Mouse (Mus musculus) cortical plate, adult 2 months (tissue): ENCODE measurements around the gene Gm17657. TPM values are rescaled to one million over a fixed set of nuclear protein-coding genes. Genes with fewer than 3 reads are reported as not detected.

Source experiments
- H3K27ac ChIP-seq: fragments of 200-500 bp; 2 replicates; pipeline ENCODE4 v1.5.1; 2012; ENCODE audit warnings: low read length, control low read depth, inconsistent platforms; ENCODE audit not compliant: insufficient read depth
- H3K4me1 ChIP-seq: fragments of 200-500 bp; 2 replicates; pipeline ENCODE4 v1.6.1; 2011; ENCODE audit warnings: low read length; ENCODE audit not compliant: control insufficient read depth, insufficient read depth
- H3K4me3 ChIP-seq: fragments of 200-500 bp; 2 replicates; pipeline ENCODE4 v1.5.1; 2011; ENCODE audit warnings: mild to moderate bottlenecking, low read length, control low read depth; ENCODE audit not compliant: insufficient read depth
- CTCF ChIP-seq: fragments of 200-500 bp; IDR thresholded peaks from 2 replicates; pipeline ENCODE4 v1.5.1; 2011; ENCODE audit warnings: mild to moderate bottlenecking, control low read depth, low read length; ENCODE audit not compliant: insufficient read depth; ENCODE audit errors: extremely low read depth
- POLR2A ChIP-seq: fragments of 200-500 bp; IDR thresholded peaks from 2 replicates; pipeline ENCODE4 v1.6.1; 2011; ENCODE audit warnings: mild to moderate bottlenecking, low read length, control low read depth; ENCODE audit not compliant: insufficient read depth; ENCODE audit errors: extremely low read depth
- polyA plus RNA-seq: library from polyadenylated mRNA; depleted of rRNA; stranded (reverse); fragments of >200 nt; gene quantifications from 2 replicates; pipeline ENCODE4 v1.2.3, GENCODE M21; 2012; rRNA removed

Gene Gm17657
- polyA plus RNA-seq, 1 experiment, result not detected

- H3K27ac ChIP-seq, result no peak overlapping the region
- TF ChIP-seq POLR2A, result no peak
- no peak for TF ChIP-seq CTCF
- no peaks in the 10 kb centered on the region for H3K4me1 ChIP-seq
- no peak overlapping the region for H3K4me3 ChIP-seq
These were observed 71.2 kb downstream of the Gm17657 start for GRCm38 (mm10) chr17:29478271-29478670.

- TF ChIP-seq CTCF (no peak), POLR2A (no peak)
- no peaks in the 10 kb centered on the region for H3K4me1 ChIP-seq
- H3K4me3 ChIP-seq, result no peak overlapping the region
- no peak overlapping the region for H3K27ac ChIP-seq
These were observed 72.1 kb downstream of the Gm17657 start for GRCm38 (mm10) chr17:29477357-29477756.

- Histone ChIP-seq H3K4me1 (no peaks in the 10 kb centered on the region), H3K4me3 (no peak overlapping the region), H3K27ac (no peak overlapping the region)
- TF ChIP-seq POLR2A, result no peak
- no peak for TF ChIP-seq CTCF
These were observed 73.0 kb downstream of the Gm17657 start for GRCm38 (mm10) chr17:29476461-29476860.

DNA sequence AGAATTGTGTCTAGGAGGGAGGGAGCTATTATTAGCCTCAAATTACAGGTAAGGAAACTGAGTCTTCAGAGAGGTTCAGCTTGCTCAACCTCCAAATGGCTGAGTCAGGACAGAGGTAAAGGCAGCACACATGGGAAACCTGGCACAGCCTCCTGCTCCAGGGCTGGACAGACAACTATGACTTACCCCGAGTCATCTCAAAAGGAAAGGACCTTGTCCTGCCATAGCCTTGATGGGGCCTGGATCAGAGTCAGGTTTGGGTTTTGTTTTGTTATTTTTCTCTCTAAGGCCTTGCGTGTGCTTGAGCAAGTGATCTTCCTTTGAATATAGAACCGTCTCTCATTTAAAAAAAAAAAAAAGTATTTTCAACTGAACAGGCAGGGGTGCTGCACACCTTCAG is 74.3 kb downstream of the Gm17657 start:
- Histone ChIP-seq H3K4me3 (no peak overlapping the region), H3K27ac (no peak overlapping the region), H3K4me1 (no peaks in the 10 kb centered on the region)
- TF ChIP-seq POLR2A (no peak), CTCF (no peak)

DNA sequence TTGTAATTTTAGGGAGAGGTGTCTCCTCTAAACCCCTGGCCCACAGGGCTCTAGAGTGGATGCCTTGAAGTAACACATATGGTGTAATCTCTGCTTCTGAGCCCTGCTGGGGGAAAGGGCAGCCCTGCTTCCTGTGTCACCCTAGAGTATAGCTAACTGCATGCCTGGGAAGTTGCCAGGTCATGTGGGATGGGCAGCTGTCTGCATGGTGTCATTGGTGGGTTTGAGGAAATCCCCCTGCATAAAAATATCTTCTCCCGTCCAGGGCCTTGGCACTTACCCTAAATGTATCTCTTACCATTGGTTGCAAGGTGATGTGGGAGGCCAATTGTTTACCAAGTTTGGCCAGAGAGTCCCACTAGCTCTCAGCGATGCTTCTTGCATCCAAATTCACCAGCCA is 75.4 kb downstream of the Gm17657 start:
- no peak overlapping the region for H3K27ac ChIP-seq
- H3K4me3 ChIP-seq, result no peak overlapping the region
- TF ChIP-seq POLR2A (no peak), CTCF (no peak)
- no peaks in the 10 kb centered on the region for H3K4me1 ChIP-seq

DNA sequence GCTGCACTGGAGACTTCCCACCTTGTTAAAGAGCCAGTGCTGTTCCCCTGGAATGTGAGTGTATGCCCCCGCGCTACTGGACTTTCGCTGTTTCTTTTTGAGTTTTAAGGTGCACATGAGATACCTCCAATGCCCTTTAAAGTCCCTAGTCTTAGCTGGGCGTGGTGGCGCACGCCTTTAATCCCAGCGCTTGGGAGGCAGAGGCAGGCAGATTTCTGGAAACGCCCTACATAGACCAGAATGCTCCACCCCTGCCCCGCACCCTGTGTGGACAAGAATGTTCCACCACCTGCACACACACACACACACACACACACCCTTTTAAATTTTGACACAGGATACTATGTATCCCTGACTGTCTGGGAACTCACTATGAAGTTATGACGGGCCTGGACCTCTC is 76.0 kb downstream of the Gm17657 start:
- H3K4me3 ChIP-seq, result no peak overlapping the region
- H3K4me1 ChIP-seq, result no peaks in the 10 kb centered on the region
- TF ChIP-seq POLR2A (no peak), CTCF (no peak)
- H3K27ac ChIP-seq, result no peak overlapping the region

Other genes with a start within 250 kb of the Gm17657 start
- gene Pi16, start 232.0 kb downstream of the Gm17657 start, polyA plus RNA-seq, result 0.36 and 0.67 TPM in 2 replicates
- gene Mtch1, start 201.7 kb downstream of the Gm17657 start, polyA plus RNA-seq, result 586 and 591 TPM in 2 replicates
- 16.8 and 17.0 TPM in 2 replicates for gene Fgd2, start 188.7 kb downstream of the Gm17657 start, polyA plus RNA-seq
- 3.5 and 3.8 TPM in 2 replicates for gene Pim1, start 58.9 kb downstream of the Gm17657 start, polyA plus RNA-seq
- 36.5 and 39.5 TPM in 2 replicates for gene Tbc1d22b, start 147 bp upstream of the Gm17657 start, polyA plus RNA-seq
- 0.36 and 0.38 TPM in 2 replicates for gene Tmem217, start 2.7 kb upstream of the Gm17657 start, polyA plus RNA-seq
- 60.3 and 63.3 TPM in 2 replicates for gene Rnf8, start 65.2 kb upstream of the Gm17657 start, polyA plus RNA-seq
- gene Gm28043, start 65.2 kb upstream of the Gm17657 start, polyA plus RNA-seq, result 3.0 and 3.3 TPM in 2 replicates
- 77.9 and 87.5 TPM in 2 replicates for gene Cmtr1, start 111.0 kb upstream of the Gm17657 start, polyA plus RNA-seq
- 12.4 and 14.7 TPM in 2 replicates for gene Ccdc167, start 167.4 kb upstream of the Gm17657 start, polyA plus RNA-seq